Mouse (Mus musculus) myocyte (in vitro differentiated cells): ENCODE measurements around the gene Rpl41.

Experiments
- CEBPB ChIP-seq: IDR thresholded peaks from 2 replicates; pipeline ENCODE4 v1.6.1; 2011; ENCODE audit warnings: mild to moderate bottlenecking, moderate library complexity; ENCODE audit not compliant: poor library complexity, insufficient read depth, severe bottlenecking
- E2F4 ChIP-seq: IDR thresholded peaks from one replicate; pipeline ENCODE4 v1.6.1; 2011; ENCODE audit warnings: mild to moderate bottlenecking, control low read depth, moderate library complexity; ENCODE audit not compliant: insufficient read depth
- MAX ChIP-seq: IDR thresholded peaks from one replicate; pipeline ENCODE4 v1.6.1; 2011; ENCODE audit warnings: low read depth, mild to moderate bottlenecking, control low read depth
- MYOD1 ChIP-seq, 3 experiments: IDR thresholded peaks; one replicate each; pipeline ENCODE4 v1.6.1; 2011; ENCODE audit warnings: control low read depth in 2 of 3, low read depth in 2 of 3, mild to moderate bottlenecking in 2 of 3, moderate library complexity in 1 of 3; ENCODE audit not compliant: insufficient read length in 2 of 3, control insufficient read depth in 1 of 3
- MYOG ChIP-seq, 3 experiments: IDR thresholded peaks; one replicate each; pipeline ENCODE4 v1.6.1; 2011; ENCODE audit warnings: control low read depth in 2 of 3, low read depth in 2 of 3, mild to moderate bottlenecking in 2 of 3; ENCODE audit not compliant: insufficient read length in 2 of 3, control insufficient read depth in 1 of 3, insufficient read depth in 1 of 3
- POLR2A ChIP-seq: IDR thresholded peaks from one replicate; pipeline ENCODE4 v1.6.1; 2011; ENCODE audit warnings: low read depth, mild to moderate bottlenecking, control low read depth, moderate library complexity; ENCODE audit not compliant: insufficient read length
- POLR2AphosphoS2 ChIP-seq: IDR thresholded peaks from one replicate; pipeline ENCODE4 v1.6.1; 2011; ENCODE audit warnings: low read depth, control low read depth; ENCODE audit not compliant: insufficient read length
- REST ChIP-seq: IDR thresholded peaks from one replicate; pipeline ENCODE4 v1.6.1; 2011; ENCODE audit warnings: mild to moderate bottlenecking, control low read depth, moderate library complexity; ENCODE audit not compliant: insufficient read depth, insufficient read length
- SRF ChIP-seq: IDR thresholded peaks from one replicate; pipeline ENCODE4 v1.6.1; 2011; ENCODE audit warnings: low read depth; ENCODE audit not compliant: control insufficient read depth, insufficient read length
- TCF12 ChIP-seq: IDR thresholded peaks from one replicate; pipeline ENCODE4 v1.6.1; 2011; ENCODE audit warnings: mild to moderate bottlenecking, control low read depth; ENCODE audit not compliant: poor library complexity, insufficient read depth, severe bottlenecking
- TCF3 ChIP-seq: IDR thresholded peaks from one replicate; pipeline ENCODE4 v1.6.1; 2011; ENCODE audit warnings: low read depth, control low read depth; ENCODE audit not compliant: insufficient read length
- USF1 ChIP-seq: IDR thresholded peaks from one replicate; pipeline ENCODE4 v1.6.1; 2011; ENCODE audit warnings: low read depth, mild to moderate bottlenecking, control low read depth, moderate library complexity

- no peak for TF ChIP-seq USF1
- TF ChIP-seq MAX = no peak
- TF ChIP-seq TCF12 = no peak
- TF ChIP-seq POLR2A = no peak
- TF ChIP-seq MYOD1 (IDR thresholded peaks at IDR 0.05; ENCODE audit: control insufficient read depth in 1 of 3, insufficient read length in 2 of 3, low read depth in 2 of 3) = no peak
- no peak for TF ChIP-seq CEBPB
- TF ChIP-seq E2F4 = no peak
- TF ChIP-seq TCF3 = no peak
- no peak for TF ChIP-seq REST
- no peak for TF ChIP-seq SRF
- no peak for TF ChIP-seq MYOG (IDR thresholded peaks at IDR 0.05; ENCODE audit: control insufficient read depth in 1 of 3, insufficient read depth in 1 of 3, insufficient read length in 2 of 3, low read depth in 2 of 3)
- no peak for TF ChIP-seq POLR2AphosphoS2
Measured at GRCm38 (mm10) chr10:128499116-128499671, 49.9 kb downstream of the Rpl41 start.
